Mouse (Mus musculus) megakaryocyte-erythroid progenitor cell, adult 5-6 weeks (primary cell): ENCODE measurements at regions not wholly inside any gene's neighbourhood (a gene's known extent, or its start where the extent isn't known, plus 50 kb on each side); places are given as distances from the start of the nearest gene placed in this dataset.
"Not testable (repeated sequence)": the region's sequence is repeated elsewhere in the genome, so short reads cannot be mapped to it uniquely, and the experiment has no call there.

Experiments
- ATAC-seq: replicated peaks from 2 replicates; pipeline ENCODE4 v1.8.0; 2016; ENCODE audit warnings: mild to moderate bottlenecking, inconsistent platforms; ENCODE audit not compliant: severe bottlenecking, poor library complexity, low FRiP score, low TSS enrichment

- no peak for ATAC-seq
Observed at GRCm38 (mm10) chr5:91767060-91767459, 195.8 kb downstream of the Rchy1 start.

- no peak for ATAC-seq
Observed at GRCm38 (mm10) chr5:91764621-91765020, 198.2 kb downstream of the Rchy1 start.

GRCm38 (mm10) chr5:91762589-91762988 lies 200.3 kb downstream of the Rchy1 start:
- ATAC-seq, result no peak

- ATAC-seq, result no peak
Observed at GRCm38 (mm10) chr5:91755958-91756357, 206.9 kb downstream of the Rchy1 start.

- not testable (repeated sequence) for ATAC-seq
Observed at GRCm38 (mm10) chr5:91752846-91753245, 210.0 kb downstream of the Rchy1 start.

- ATAC-seq, result peak; percentile 61; the same call in 1 of the 2 replicates
Observed at GRCm38 (mm10) chr5:91751168-91751567, 211.7 kb downstream of the Rchy1 start.

- no peak for ATAC-seq
Observed at GRCm38 (mm10) chr5:91746077-91746476, 216.8 kb downstream of the Rchy1 start.

- ATAC-seq, result no peak
Observed at GRCm38 (mm10) chr5:91744389-91744788, 218.5 kb downstream of the Rchy1 start.

- ATAC-seq, result no peak
Observed at GRCm38 (mm10) chr5:91740159-91740537, 222.7 kb downstream of the Rchy1 start.

- ATAC-seq, result no peak
Observed at GRCm38 (mm10) chr5:91739433-91740158, 222.2 kb downstream of the Parm1 start.

- ATAC-seq, result no peak
Observed at GRCm38 (mm10) chr5:91732002-91732401, 214.6 kb downstream of the Parm1 start.

GRCm38 (mm10) chr5:91731155-91731554 lies 213.7 kb downstream of the Parm1 start:
- ATAC-seq, result no peak

- no peak for ATAC-seq
Observed at GRCm38 (mm10) chr5:91729868-91730267, 212.5 kb downstream of the Parm1 start.

GRCm38 (mm10) chr5:91729415-91729814 lies 212.0 kb downstream of the Parm1 start:
- no peak for ATAC-seq

GRCm38 (mm10) chr5:91727448-91727847 lies 210.0 kb downstream of the Parm1 start:
- ATAC-seq, result no peak

- no peak for ATAC-seq
Observed at GRCm38 (mm10) chr5:91726118-91726500, 208.7 kb downstream of the Parm1 start.

- 0 out of 2 replicates have a peak, but pooled peaks have one; percentile 16 for ATAC-seq
Observed at GRCm38 (mm10) chr5:91725380-91726117, 208.1 kb downstream of the Parm1 start.

GRCm38 (mm10) chr5:91724881-91725280 lies 207.5 kb downstream of the Parm1 start:
- no peak for ATAC-seq

GRCm38 (mm10) chr5:91723416-91723815 lies 206.0 kb downstream of the Parm1 start:
- no peak for ATAC-seq

GRCm38 (mm10) chr5:91722982-91723381 lies 205.6 kb downstream of the Parm1 start:
- ATAC-seq, result no peak

GRCm38 (mm10) chr5:91722403-91722802 lies 205.0 kb downstream of the Parm1 start:
- no peak for ATAC-seq
